Mouse (Mus musculus): ENCODE measurements at regions not wholly inside any gene's neighbourhood (a gene's known extent, or its start where the extent isn't known, plus 50 kb on each side); places are given as distances from the start of the nearest gene placed in this dataset.

GRCm38 (mm10) chr6:84492594-84492993 is 101.1 kb downstream of the Cyp26b1 start:
- no peak overlapping the region for H3K4me2 ChIP-seq (ENCODE audit: low read length)
- no peak overlapping the region for H3K4me3 ChIP-seq (replicated peaks; ENCODE audit: low read depth, low read length)
- H3K36me3 ChIP-seq (ENCODE audit: insufficient read depth, low read length), result no peaks in the 10 kb centered on the region
- H3K27me3 ChIP-seq (ENCODE audit: insufficient read depth, low read length), result no peaks in the 10 kb centered on the region
- WGBS, result 100% methylated on average over 2 of the region's 2 CpGs
- H3K27ac ChIP-seq, result no peak overlapping the region
- ATAC-seq (replicated peaks; ENCODE audit: low FRiP score, low read depth), result no peak
- no peak for TF ChIP-seq CTCF (IDR thresholded peaks at IDR 0.05; ENCODE audit: low read depth)
- peaks cover 5% of the 10 kb centered on the region; the same call in 1 of the 2 replicates for H3K4me1 ChIP-seq (replicated peaks; ENCODE audit: insufficient read depth, low read length)
- H3K9ac ChIP-seq (ENCODE audit: low read depth, low read length), result no peak overlapping the region
- H3K9me3 ChIP-seq (replicated peaks; ENCODE audit: low read length), result no peaks in the 10 kb centered on the region
- no peak for DNase-seq (ENCODE audit: low spot score)

- WGBS, result 77% methylated on average over 5 of the region's 5 CpGs
- Histone ChIP-seq H3K9ac (ENCODE audit: low read depth, low read length) (no peak overlapping the region), H3K36me3 (ENCODE audit: insufficient read depth, low read length) (no peaks in the 10 kb centered on the region), H3K27me3 (ENCODE audit: insufficient read depth, low read length) (no peaks in the 10 kb centered on the region), H3K9me3 (replicated peaks; ENCODE audit: low read length) (no peaks in the 10 kb centered on the region), H3K4me3 (replicated peaks; ENCODE audit: low read depth, low read length) (no peak overlapping the region), H3K4me2 (ENCODE audit: low read length) (no peak overlapping the region), H3K4me1 (replicated peaks; ENCODE audit: insufficient read depth, low read length) (peaks cover 5% of the 10 kb centered on the region; the same call in 1 of the 2 replicates), H3K27ac (no peak overlapping the region)
- TF ChIP-seq CTCF (IDR thresholded peaks at IDR 0.05; ENCODE audit: low read depth), result no peak
- DNase-seq (ENCODE audit: low spot score) (no peak), ATAC-seq (replicated peaks; ENCODE audit: low FRiP score, low read depth) (no peak)
Measured at GRCm38 (mm10) chr6:84491106-84491505, 102.6 kb downstream of the Cyp26b1 start.

GRCm38 (mm10) chr6:84481205-84481604 is 112.5 kb downstream of the Cyp26b1 start:
- ATAC-seq (replicated peaks; ENCODE audit: low FRiP score, low read depth), result no peak
- Histone ChIP-seq H3K36me3 (ENCODE audit: insufficient read depth, low read length) (no peaks in the 10 kb centered on the region), H3K9me3 (replicated peaks; ENCODE audit: low read length) (no peaks in the 10 kb centered on the region), H3K9ac (ENCODE audit: low read depth, low read length) (no peak overlapping the region), H3K4me2 (ENCODE audit: low read length) (no peak overlapping the region), H3K4me1 (replicated peaks; ENCODE audit: insufficient read depth, low read length) (peaks cover 4% of the 10 kb centered on the region; the same call in 1 of the 2 replicates), H3K4me3 (replicated peaks; ENCODE audit: low read depth, low read length) (no peak overlapping the region), H3K27ac (no peak overlapping the region), H3K27me3 (ENCODE audit: insufficient read depth, low read length) (no peaks in the 10 kb centered on the region)
- peak; percentile 37 for DNase-seq (ENCODE audit: low spot score)
- WGBS, result 20% methylated on average over 7 of the region's 7 CpGs
- TF ChIP-seq CTCF (IDR thresholded peaks at IDR 0.05; ENCODE audit: low read depth), result no peak

GRCm38 (mm10) chr6:84477072-84477471 is 116.6 kb downstream of the Cyp26b1 start:
- WGBS, result 20% methylated on average over 6 of the region's 6 CpGs
- H3K36me3 ChIP-seq (ENCODE audit: insufficient read depth, low read length), result no peaks in the 10 kb centered on the region
- no peak for ATAC-seq (replicated peaks; ENCODE audit: low FRiP score, low read depth)
- peak; percentile 16 for DNase-seq (ENCODE audit: low spot score)
- no peak overlapping the region for H3K27ac ChIP-seq
- H3K9me3 ChIP-seq (replicated peaks; ENCODE audit: low read length), result no peaks in the 10 kb centered on the region
- no peak overlapping the region for H3K9ac ChIP-seq (ENCODE audit: low read depth, low read length)
- H3K4me2 ChIP-seq (ENCODE audit: low read length), result no peak overlapping the region
- TF ChIP-seq CTCF (IDR thresholded peaks at IDR 0.05; ENCODE audit: low read depth), result no peak
- no peaks in the 10 kb centered on the region for H3K27me3 ChIP-seq (ENCODE audit: insufficient read depth, low read length)
- no peak overlapping the region for H3K4me3 ChIP-seq (replicated peaks; ENCODE audit: low read depth, low read length)
- peaks cover 4% of the 10 kb centered on the region; the same call in 1 of the 2 replicates for H3K4me1 ChIP-seq (replicated peaks; ENCODE audit: insufficient read depth, low read length)

GRCm38 (mm10) chr6:84476466-84476865 is 117.2 kb downstream of the Cyp26b1 start:
- H3K4me1 ChIP-seq (replicated peaks; ENCODE audit: insufficient read depth, low read length), result peaks cover 4% of the 10 kb centered on the region; the same call in 1 of the 2 replicates
- H3K4me3 ChIP-seq (replicated peaks; ENCODE audit: low read depth, low read length), result no peak overlapping the region
- no peaks in the 10 kb centered on the region for H3K9me3 ChIP-seq (replicated peaks; ENCODE audit: low read length)
- peak; percentile 35 for DNase-seq (ENCODE audit: low spot score)
- H3K9ac ChIP-seq (ENCODE audit: low read depth, low read length), result no peak overlapping the region
- 18% methylated on average over 9 of the region's 9 CpGs for WGBS
- TF ChIP-seq CTCF (IDR thresholded peaks at IDR 0.05; ENCODE audit: low read depth), result no peak
- no peaks in the 10 kb centered on the region for H3K36me3 ChIP-seq (ENCODE audit: insufficient read depth, low read length)
- H3K27ac ChIP-seq, result no peak overlapping the region
- ATAC-seq (replicated peaks; ENCODE audit: low FRiP score, low read depth), result peak; percentile 38; the same call in 1 of the 2 replicates
- H3K4me2 ChIP-seq (ENCODE audit: low read length), result no peak overlapping the region
- H3K27me3 ChIP-seq (ENCODE audit: insufficient read depth, low read length), result no peaks in the 10 kb centered on the region

GRCm38 (mm10) chr6:84474835-84475234 is 118.9 kb downstream of the Cyp26b1 start:
- Histone ChIP-seq H3K9me3 (replicated peaks; ENCODE audit: low read length) (no peaks in the 10 kb centered on the region), H3K27me3 (ENCODE audit: insufficient read depth, low read length) (no peaks in the 10 kb centered on the region), H3K27ac (no peak overlapping the region), H3K4me1 (replicated peaks; ENCODE audit: insufficient read depth, low read length) (peaks cover 4% of the 10 kb centered on the region; the same call in 1 of the 2 replicates), H3K9ac (ENCODE audit: low read depth, low read length) (no peak overlapping the region), H3K4me3 (replicated peaks; ENCODE audit: low read depth, low read length) (no peak overlapping the region), H3K36me3 (ENCODE audit: insufficient read depth, low read length) (no peaks in the 10 kb centered on the region), H3K4me2 (ENCODE audit: low read length) (no peak overlapping the region)
- no peak for TF ChIP-seq CTCF (IDR thresholded peaks at IDR 0.05; ENCODE audit: low read depth)
- ATAC-seq (replicated peaks; ENCODE audit: low FRiP score, low read depth), result no peak
- DNase-seq (ENCODE audit: low spot score), result no peak

- Histone ChIP-seq H3K36me3 (ENCODE audit: insufficient read depth, low read length) (no peaks in the 10 kb centered on the region), H3K4me2 (ENCODE audit: low read length) (no peak overlapping the region), H3K9ac (ENCODE audit: low read depth, low read length) (no peak overlapping the region), H3K27me3 (ENCODE audit: insufficient read depth, low read length) (no peaks in the 10 kb centered on the region), H3K4me1 (replicated peaks; ENCODE audit: insufficient read depth, low read length) (peaks cover 4% of the 10 kb centered on the region; the same call in 1 of the 2 replicates), H3K9me3 (replicated peaks; ENCODE audit: low read length) (no peaks in the 10 kb centered on the region), H3K4me3 (replicated peaks; ENCODE audit: low read depth, low read length) (no peak overlapping the region), H3K27ac (no peak overlapping the region)
- WGBS, result 71% methylated on average over 3 of the region's 3 CpGs
- ATAC-seq (replicated peaks; ENCODE audit: low FRiP score, low read depth) (no peak), DNase-seq (ENCODE audit: low spot score) (no peak)
- no peak for TF ChIP-seq CTCF (IDR thresholded peaks at IDR 0.05; ENCODE audit: low read depth)
Measured at GRCm38 (mm10) chr6:84473171-84473570, 120.5 kb downstream of the Cyp26b1 start.

All from kidney, postnatal 0 days (tissue).